Mouse (Mus musculus) heart, adult 9 months (tissue): Measurements from ENCODE around the gene Arhgef28.

Experiments used
- DNase-seq, 2 experiments: peaks; one replicate each; pipeline ENCODE4 v3.0.0; 2022; ENCODE audit warnings: low spot score in 2 of 2

Arhgef28 gene

DNA sequence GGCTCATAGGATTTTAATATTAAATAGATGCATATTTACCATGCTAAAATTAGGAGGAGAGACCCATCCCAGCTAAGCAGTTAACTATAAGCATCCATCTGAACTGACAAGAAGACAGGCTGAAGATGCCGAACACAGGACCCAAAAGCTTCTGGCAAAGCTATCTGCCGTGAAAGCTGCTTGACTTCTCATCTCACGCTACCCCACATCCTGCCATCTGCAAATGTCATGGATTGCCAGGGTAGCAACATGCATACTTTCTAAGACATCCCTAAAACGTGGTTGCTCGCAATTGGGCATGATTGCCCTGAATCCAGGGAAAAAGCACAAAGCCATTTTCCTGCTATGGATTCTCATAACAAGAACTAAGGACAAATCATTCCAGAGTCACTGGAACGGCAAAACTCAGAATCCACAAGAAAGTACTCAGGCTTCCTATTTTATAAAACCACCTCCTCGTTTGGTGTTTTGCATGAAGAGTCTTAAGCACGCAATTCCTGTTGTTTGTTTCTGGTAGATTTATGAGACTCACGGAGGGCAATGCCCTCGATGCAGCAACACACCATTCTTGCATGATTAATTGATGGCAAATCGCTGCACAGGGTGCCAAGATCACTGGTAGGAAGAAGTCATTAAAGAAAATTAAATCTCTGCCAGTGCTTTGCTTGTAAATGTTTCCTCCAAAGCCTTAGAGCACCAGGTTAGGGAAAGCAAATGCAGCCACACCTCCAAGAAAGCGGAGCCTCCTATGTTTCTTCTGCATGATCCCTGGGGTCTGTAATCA is 287.9 kb downstream of the Arhgef28 start:
- no peak for DNase-seq

DNA sequence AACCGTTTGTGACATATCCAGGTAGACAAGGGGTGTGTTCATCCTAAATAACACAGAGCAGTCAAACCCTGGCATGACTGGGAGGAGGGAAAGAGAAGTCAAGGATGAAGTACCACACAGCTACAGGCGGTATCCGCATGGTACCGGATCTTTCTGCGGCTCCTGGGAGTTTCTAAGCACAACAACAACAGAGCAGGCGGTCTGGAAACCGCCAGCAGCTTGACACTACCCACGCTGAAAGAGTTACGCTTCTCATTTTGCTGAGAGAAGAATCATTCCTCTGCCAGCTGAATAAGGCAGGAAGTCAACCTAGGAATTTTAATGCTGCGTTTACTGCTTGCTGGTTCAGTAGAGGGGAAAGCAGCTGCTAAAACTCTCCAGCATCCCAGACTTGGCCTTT is 295.2 kb downstream of the Arhgef28 start:
- no peak for DNase-seq

DNA sequence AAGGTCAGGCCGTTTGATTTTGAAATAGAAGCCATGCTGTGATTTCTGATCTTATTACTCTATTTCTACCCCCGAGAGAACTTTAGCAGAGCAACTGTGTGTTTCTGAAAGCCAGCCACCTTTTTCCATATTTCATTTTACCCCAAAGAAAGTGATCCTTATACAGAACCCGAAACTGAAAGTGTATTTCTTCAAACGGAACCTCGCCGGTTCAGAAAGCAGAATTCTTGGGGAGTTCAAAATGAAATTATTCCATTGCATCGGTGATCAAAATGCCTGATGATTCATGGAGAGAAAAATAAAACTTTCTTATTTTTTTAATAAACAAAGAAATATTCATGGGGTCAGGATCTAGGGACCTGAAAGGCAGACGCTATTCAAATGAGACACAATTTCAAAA is 303.4 kb downstream of the Arhgef28 start:
- DNase-seq = no peak

DNA sequence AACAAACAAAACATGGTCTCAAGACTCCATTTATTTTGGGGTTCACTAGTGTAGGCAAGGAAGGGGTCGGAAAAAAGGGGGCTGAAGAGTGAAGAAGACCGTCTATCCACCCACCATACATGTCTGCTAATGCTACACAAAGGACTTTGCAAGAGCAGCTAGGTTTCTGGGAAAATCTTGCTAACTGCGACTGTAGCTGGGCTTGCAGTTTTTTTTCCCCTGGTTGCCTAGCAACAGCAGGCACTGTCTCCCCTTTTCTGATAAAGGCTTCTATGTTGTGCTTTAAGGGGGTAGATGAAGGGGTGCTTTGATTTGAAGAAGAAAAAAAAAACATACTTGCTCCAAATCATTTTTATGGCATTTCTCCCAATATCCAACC is 305.9 kb downstream of the Arhgef28 start:
- no peak for DNase-seq

DNA sequence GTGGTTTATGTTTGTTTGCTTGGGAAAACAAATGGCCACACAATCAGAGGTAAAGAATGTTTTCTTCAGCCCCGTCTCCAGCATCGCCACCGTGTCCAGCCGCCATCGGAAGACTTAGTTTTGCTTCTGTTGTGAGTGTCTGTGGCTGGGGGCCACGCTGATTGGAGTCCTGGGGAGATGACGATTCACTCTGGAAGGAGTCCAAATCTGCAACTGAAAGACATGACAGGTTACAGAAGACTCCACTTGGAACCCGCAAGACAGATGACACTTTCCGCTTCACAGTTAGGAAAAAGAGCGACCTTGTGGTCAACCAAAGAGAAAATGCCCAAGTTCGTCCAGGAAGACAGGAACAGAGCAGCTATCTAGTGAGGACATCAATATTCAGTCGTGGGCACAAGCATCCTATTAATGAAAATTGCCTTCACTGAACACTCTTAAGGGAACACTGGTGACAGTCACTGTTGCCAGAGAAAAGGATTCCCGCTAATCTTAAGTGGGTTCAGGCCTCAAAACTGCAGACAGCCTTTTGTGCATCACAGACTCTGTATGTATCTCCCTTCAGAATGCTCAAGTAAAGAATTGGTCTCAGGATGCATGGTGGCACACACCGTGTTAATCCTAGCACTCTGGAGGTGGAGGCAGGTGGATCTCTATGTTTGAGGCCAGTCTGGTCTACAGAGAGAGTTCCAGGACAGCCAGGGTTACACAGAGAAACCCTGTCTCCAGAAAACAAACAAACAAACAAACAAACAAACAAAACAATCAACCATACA is 306.4 kb downstream of the Arhgef28 start:
- no peak for DNase-seq

DNA sequence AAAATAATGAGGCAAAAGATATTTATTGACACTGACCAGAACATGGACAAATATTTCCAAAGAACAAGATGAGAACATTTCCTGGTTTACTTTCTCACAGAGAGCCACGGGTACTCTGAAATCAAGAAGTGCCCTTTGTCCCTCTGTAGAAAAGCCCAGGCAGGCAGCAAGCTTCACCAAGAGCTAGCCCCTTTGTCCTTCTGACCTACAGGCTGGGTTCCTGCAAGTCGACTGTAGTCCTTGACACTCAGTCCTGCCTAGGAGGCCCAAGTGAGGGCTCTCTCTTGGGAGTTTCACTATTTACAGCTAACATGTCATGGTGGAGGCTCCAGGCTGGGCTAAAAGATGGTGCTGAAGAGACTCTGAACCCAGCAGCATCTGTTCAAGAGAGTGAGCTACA is 307.6 kb downstream of the Arhgef28 start:
- DNase-seq = no peak

DNA sequence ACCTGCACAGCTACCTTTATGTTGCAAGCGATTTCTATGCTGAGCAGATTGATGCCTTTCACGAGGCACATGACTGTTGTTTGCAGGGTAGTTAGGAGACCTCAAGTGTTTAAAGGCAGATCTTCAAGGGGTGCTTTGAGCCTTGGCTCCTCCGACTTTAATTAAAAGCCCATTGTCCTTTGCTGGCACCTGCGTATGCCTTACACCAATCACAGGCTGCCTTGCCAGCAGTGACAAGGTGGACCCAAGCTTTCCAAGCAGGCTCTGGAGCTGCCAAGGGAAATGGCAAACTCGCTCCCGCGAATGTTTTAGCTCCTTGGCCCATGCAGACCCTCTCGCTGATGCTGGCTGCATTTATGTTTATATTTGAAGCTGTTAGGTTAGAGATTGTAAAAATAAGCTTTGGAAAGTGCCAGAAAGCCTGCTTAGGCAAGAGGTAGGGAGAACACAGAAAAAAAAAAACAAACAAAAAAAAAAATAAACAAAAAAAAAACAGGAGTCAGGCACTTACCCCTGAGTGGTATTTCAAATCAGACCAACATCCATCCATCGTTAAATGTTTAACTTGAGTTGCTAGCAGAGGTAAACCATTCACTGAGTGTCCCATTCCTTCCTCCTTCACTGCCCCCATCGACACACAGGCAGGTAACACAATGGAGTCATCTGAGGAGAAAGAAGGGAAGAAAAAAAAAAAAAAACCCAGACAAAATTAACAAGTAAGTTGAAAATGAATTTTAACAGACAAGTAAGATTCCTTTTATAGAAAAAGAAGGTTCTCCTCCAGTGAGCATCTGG is 313.0 kb downstream of the Arhgef28 start:
- DNase-seq = no peak

DNA sequence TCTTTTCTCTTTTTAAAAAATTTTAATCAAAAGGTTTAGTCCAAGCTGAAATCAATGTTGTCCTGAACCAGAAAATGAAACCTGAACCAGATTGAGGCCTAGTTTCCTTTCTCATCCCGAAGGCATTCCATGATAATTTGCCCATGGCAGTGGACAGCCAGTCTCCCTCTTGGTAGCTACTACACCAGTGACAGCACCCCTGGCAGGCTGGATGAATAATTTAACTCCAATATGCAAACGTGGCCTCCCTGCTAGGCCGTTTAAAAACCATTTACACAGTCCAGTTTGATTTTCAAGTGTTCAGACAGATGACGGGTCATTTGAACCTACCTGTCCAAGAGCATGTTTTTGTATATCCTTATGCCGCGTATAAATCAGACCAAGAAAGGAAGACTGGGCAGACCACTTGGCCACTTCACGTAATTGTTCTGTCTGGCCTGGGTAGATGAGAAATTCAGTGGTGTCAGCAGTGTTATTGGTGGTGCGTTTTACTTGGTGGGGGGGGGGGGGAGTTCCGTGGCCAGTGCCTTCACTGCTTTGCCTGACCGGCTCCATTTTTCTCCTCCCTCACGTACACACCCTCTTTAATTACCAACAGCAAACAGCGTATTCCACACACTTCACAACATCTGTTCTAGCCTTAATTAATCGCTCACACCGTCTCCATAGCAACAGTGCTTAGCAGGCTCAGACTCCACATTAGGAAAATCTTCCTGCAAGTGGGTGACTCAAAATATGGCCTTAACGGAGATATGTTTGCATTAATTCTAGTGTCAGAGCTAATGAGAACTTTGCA is 314.0 kb downstream of the Arhgef28 start:
- DNase-seq = no peak

DNA sequence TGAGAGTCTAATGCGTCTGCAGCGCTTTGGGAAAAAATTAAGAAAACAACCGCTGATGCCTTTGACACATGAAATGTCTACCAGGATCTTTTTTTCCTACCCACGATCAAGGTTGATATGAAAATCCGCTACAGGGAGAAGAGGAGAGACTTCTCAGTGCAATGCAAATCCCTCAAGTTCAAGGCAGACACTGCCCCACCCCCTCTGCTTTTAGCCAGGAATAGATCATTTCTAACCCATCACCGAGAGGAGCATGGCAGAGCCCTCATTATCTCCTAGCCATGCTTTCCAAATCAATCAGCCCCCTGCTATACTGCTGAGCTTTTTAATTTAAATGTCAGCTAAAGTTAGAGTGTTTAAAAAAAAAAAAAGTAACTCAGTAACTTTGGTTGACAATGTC is 318.2 kb downstream of the Arhgef28 start:
- no peak for DNase-seq

DNA sequence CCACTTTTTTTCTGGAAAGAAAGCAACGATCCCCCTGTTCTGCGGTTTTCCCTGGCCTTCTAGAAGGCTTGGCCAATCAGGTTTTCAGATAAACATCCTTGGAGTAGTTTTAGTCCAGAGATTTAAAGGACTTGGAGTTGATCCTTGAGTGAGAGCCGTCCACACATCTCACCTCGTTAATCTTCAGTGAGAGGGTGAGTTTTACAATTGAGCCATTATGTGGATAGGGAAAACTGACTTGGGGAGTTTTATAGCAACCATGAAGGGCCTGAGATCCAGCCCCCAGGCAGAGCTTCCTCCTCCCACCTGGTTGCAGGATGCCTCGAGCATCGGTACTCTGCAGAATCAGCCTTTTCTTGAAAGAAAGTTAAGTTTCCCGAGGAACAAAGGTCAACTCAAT is 318.7 kb downstream of the Arhgef28 start:
- no peak for DNase-seq

DNA sequence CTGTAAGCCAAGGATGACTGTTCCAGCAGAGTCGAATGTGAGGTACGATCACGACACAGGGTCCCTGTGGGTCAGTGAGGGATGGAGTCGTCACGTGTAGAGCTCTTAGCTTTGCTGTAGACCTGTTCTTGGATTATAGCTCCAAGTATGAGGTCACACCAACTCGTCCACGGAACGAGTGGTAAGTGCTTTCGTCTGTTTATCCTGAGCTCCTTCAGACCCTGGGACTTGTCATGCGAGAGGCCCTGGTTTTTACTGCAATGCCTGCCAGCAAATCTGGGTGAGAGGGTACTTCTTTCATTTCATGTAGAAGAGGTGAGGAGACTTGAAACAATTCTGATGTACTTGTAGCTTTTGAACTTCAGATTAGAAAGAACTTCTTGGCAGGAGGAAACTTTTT is 322.6 kb downstream of the Arhgef28 start:
- no peak for DNase-seq

DNA sequence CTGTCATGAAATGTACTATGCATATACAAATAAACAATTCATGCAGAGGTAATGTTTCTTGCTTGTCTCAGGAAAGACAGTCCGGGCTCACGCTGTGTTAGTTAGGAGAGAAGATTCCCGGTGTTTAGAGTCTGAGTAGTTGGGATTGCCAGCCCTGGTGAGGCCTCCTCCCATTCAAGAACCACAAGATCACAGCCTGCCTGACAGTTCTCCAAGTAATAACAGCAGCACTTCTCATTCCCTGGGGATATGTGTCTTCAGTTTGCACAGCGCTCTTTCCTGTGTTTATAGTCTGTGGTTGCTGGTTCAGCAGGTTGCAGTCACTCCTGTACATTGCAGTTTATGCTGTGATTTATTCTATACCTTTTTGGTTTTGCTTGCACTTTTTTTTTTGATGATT is 329.8 kb downstream of the Arhgef28 start:
- no peak for DNase-seq

DNA sequence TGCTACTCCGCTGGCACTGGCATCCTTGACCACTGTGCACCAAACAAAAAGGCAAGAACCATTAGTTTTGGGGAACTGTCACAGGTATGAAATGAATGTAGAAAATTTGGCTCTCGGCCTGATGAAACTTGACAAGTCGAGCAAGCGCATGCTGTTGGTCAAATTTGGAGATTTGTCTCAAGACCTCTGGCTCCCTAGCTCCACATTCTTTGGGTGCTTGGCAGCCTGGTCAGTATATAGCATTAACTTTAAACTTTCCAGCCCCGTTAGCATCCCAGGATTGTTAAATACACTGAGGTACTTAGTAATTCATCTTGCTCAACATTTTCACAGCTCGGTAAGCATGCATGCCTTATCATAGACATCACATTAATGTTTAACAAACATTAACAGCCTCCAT is 330.2 kb downstream of the Arhgef28 start:
- DNase-seq = no peak

DNA sequence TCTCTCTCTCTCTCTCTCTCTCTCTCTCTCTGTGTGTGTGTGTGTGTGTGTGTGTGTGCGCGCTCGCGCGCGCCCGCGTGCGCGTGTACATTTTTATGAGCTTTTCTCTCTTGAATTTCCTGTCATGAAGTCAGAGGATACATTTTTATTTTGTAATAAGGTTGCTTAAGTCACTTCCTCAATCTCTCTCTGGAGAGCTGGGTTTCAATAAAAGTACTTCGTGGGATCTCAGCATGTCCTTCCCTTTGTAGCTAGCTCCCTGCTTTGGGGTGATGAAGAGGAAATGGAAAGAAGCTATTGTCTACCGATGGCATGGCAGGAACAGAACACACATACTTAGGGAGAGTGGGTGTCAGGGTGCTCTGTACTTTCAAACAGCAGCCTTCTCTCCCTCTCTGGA is 336.8 kb downstream of the Arhgef28 start:
- DNase-seq = no peak

DNA sequence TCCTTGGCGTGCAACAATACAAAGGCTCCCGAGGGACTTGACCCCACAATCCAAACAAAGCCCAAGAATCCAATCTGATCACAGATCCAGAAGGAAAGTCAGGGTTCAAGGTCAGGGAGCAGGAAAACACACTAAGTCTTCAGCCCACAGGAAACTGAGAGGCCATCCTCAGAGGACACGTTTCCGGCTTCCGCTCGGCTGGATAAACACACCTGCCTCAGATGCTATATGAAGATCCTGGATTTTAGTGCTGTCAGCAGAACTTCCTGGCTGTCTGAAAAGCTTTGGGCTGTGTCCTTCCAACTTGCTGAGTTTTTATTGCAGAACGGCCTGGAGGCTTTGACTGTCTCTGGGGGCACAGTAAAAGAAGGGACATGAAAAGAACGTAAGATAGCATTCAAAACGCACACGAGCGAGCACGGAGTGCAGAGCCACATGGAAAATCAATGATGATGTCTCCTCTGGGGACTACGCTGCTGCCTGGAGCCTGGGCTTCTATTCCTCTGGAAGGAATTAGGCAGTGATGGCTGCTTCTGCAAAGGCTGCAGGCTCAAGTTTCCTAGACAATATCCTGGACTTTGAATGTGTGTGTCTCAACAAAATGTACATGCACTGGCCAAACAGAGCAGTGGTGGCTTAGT is 338.8 kb downstream of the Arhgef28 start:
- peak; percentile 22 to 51 for DNase-seq

DNA sequence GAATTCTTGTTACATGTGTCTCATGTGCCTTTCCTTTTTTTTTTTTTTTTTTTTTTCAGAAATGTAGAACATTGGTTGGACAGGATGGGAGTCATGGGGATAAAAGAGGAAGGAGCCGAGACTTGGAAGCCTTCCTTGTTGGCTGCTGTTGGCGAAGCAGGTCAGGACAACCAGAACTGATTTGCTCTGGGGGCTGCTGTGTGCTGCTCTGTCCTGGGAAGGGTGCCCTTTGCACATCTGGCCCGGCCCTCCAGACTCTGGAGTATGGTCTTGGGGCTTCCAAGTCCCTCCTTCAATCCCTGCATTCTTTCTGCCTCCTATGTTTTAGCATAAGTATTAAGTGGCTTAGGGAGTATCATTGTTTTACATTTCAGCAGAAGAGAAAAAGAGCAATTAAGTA is 347.2 kb downstream of the Arhgef28 start:
- DNase-seq = peak; percentile 64 to 71

DNA sequence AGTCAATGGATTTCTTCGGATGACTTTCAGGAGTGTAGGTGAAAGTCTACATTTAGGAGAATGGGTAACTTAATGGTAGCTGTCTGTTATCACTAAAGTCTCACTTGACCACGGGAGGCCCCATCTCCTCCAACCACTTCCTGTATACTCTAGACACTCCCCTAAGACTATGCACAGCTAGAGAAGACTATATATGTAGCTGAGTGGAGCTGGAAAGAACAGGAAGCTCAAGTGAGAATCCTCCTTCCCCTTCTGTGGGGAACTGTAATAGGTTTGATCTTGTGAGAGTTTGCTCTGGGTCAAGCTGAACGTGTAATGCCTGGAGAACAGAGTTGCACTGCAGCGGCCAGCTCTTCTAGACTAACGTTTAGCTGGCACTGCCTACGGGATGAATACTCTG is 348.4 kb downstream of the Arhgef28 start:
- no peak for DNase-seq

DNA sequence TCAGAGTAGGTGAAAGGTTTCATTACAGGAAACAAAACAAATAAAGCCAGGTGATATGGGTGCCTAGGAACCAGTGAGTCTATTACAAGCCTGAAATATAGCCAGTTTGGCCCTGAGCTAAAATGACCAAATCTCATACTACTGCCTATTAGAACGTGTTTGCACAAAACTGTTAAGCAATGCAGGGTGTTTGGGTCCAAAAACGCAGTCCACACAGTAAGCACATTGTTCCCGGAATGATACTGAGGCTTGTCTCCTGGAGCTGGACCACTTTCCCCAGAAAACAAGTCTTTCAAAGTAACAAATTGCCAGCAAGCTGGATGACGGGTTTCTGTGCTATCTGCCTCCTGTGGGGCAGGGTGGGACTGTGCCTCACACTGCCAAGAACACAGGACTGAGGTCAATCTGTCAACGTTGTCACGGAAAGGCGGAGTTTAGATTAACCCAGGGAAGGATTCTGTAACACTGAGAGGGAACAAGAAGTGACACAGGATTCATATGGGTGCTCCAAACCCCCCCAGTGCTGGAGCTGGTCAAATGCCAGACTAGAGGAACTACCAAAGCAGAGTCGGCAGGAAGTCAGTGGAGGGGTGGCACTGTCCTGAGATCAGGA is 352.8 kb downstream of the Arhgef28 start:
- peak; percentile 87 to 90 for DNase-seq
